Mouse (Mus musculus): ENCODE results near the gene Helz2. TPM values are rescaled to one million over a fixed set of nuclear protein-coding genes. Genes with fewer than 3 reads are reported as not detected.

Helz2 gene
- polyA plus RNA-seq, 1 experiment from 2014 or later: 0.68 TPM

DNA sequence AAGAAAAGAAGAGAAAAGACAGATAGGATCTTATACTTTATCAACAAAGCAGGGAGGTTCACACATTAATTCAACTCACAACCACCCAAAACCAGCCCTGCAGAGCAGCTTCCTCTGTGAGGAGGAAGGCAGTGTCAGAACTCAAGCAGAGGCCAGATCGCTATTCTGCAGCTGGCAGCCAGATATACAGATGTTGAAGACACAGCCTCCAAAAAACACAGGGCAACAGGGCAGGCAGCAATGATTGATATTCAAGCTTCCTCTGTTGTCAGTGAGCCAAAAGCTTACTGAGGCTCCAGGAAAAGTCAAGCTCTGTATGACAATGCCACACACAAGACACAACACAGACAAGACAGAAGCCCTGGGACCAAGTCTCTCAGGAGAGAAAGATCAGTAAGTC, 34.9 kb upstream of the Helz2 start:
- Histone ChIP-seq H3K9ac (ENCODE audit: low read length) (no peak overlapping the region), H3K27ac (ENCODE audit: low read depth, low read length) (no peak overlapping the region), H3K9me3 (ENCODE audit: control insufficient read depth, low read length) (no peaks in the 10 kb centered on the region), H3K4me3 (ENCODE audit: low read depth, low read length) (no peak overlapping the region), H3K4me1 (ENCODE audit: control insufficient read depth, insufficient read depth, low read length) (no peaks in the 10 kb centered on the region), H3K4me2 (ENCODE audit: low read depth) (no peak overlapping the region), H3K27me3 (ENCODE audit: control insufficient read depth, insufficient read depth, low read length) (no peaks in the 10 kb centered on the region), H3K36me3 (ENCODE audit: control insufficient read depth, insufficient read depth, low read length) (peaks cover 5% of the 10 kb centered on the region; the same call in 1 of the 2 replicates)
- DNase-seq (ENCODE audit: low spot score): no peak
- ATAC-seq (ENCODE audit: insufficient read depth, low FRiP score, low TSS enrichment): no peak
- 83% methylated on average over 1 of the region's 1 CpGs for WGBS

DNA sequence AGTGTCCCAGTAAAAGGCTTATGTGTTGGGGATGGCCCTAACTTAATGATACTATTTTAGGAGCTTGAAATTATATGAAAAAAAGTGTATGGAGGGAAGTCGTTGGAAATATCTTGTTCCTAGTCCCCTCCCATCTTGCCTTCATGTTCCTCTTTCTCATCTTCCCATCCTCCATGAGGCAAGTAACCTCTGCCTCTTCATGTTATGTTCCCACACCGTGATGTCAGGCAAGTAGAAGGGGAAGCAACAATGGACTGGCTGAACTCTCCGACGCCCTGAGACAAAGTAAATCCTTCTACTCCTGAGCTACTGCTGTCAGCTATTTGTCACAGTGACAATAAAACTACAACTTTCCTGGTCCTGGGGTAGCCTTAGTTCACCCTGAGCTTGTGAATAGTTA, 32.8 kb upstream of the Helz2 start:
- H3K27me3 ChIP-seq (ENCODE audit: control insufficient read depth, insufficient read depth, low read length): no peaks in the 10 kb centered on the region
- H3K9ac ChIP-seq (ENCODE audit: low read length): no peak overlapping the region
- DNase-seq (ENCODE audit: low spot score): no peak

DNA sequence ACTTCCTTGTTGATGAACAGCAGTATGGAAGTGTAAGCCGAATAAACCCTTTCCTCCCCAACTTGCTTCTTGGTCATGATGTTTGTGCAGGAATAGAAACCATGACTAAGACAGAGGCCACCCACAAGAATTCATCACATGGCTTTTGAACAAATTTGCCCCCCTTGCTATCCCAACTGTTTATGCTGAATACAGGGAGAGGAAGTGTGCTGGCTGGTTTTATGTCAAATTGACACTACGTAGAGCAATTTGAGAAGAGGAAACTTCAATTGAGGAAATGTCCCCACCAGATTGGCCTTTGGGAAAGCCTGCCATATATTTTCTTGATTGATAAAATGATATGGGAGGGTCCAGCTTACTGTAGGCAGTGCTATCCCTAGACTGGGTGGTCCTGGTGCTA, 32.0 kb upstream of the Helz2 start:
- peaks cover 5% of the 10 kb centered on the region for H3K36me3 ChIP-seq (ENCODE audit: control insufficient read depth, insufficient read depth, low read length)
- 95% methylated on average over 2 of the region's 2 CpGs for WGBS
- no peak overlapping the region for H3K27ac ChIP-seq (ENCODE audit: low read depth, low read length)

More for the DNA sequence above, 32.8 kb upstream of the Helz2 start:
- ATAC-seq (ENCODE audit: insufficient read depth, low FRiP score, low TSS enrichment): no peak
- H3K4me1 ChIP-seq (ENCODE audit: control insufficient read depth, insufficient read depth, low read length): no peaks in the 10 kb centered on the region
- no peak overlapping the region for H3K4me3 ChIP-seq (ENCODE audit: low read depth, low read length)
- no peak overlapping the region for H3K4me2 ChIP-seq (ENCODE audit: low read depth)
- WGBS: 81% methylated on average over 4 of the region's 4 CpGs
- peaks cover 5% of the 10 kb centered on the region for H3K36me3 ChIP-seq (ENCODE audit: control insufficient read depth, insufficient read depth, low read length)
- H3K27ac ChIP-seq (ENCODE audit: low read depth, low read length): no peak overlapping the region
- H3K9me3 ChIP-seq (ENCODE audit: control insufficient read depth, low read length): no peaks in the 10 kb centered on the region

DNA sequence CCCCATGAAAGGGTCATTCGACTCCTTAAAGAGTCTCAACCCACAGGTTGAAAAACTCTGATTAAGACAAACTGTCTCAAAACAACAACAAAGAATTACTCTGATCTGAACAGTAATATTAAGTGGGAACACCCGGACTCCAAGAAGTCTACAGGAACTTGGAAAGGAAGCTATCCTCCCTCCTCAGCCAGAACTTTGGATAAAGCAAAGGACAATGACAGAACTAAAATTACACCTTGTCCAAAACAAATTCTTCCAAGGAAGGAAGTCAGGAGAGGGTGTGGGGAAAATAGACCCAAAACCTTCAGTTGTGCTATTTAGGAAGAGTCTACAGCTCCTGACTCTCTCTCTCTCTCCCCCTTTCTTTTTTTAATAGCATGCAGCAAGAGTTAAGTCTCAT, 30.3 kb upstream of the Helz2 start:
- 89% methylated on average over 2 of the region's 2 CpGs for WGBS
- ATAC-seq (ENCODE audit: insufficient read depth, low FRiP score, low TSS enrichment): no peak
- H3K36me3 ChIP-seq (ENCODE audit: control insufficient read depth, insufficient read depth, low read length): peaks cover 6% of the 10 kb centered on the region
- DNase-seq (ENCODE audit: low spot score): no peak
- H3K4me3 ChIP-seq (ENCODE audit: low read depth, low read length): no peak overlapping the region
- no peaks in the 10 kb centered on the region for H3K9me3 ChIP-seq (ENCODE audit: control insufficient read depth, low read length)
- no peaks in the 10 kb centered on the region for H3K4me1 ChIP-seq (ENCODE audit: control insufficient read depth, insufficient read depth, low read length)
- H3K27ac ChIP-seq (ENCODE audit: low read depth, low read length): no peak overlapping the region
- no peak overlapping the region for H3K4me2 ChIP-seq (ENCODE audit: low read depth)
- H3K27me3 ChIP-seq (ENCODE audit: control insufficient read depth, insufficient read depth, low read length): no peaks in the 10 kb centered on the region
- H3K9ac ChIP-seq (ENCODE audit: low read length): no peak overlapping the region

More for the DNA sequence above, 32.0 kb upstream of the Helz2 start:
- no peaks in the 10 kb centered on the region for H3K9me3 ChIP-seq (ENCODE audit: control insufficient read depth, low read length)
- no peak overlapping the region for H3K4me2 ChIP-seq (ENCODE audit: low read depth)
- H3K27me3 ChIP-seq (ENCODE audit: control insufficient read depth, insufficient read depth, low read length): no peaks in the 10 kb centered on the region
- ATAC-seq (ENCODE audit: insufficient read depth, low FRiP score, low TSS enrichment): no peak
- no peaks in the 10 kb centered on the region for H3K4me1 ChIP-seq (ENCODE audit: control insufficient read depth, insufficient read depth, low read length)
- no peak overlapping the region for H3K9ac ChIP-seq (ENCODE audit: low read length)
- H3K4me3 ChIP-seq (ENCODE audit: low read depth, low read length): no peak overlapping the region
- no peak for DNase-seq (ENCODE audit: low spot score)

DNA sequence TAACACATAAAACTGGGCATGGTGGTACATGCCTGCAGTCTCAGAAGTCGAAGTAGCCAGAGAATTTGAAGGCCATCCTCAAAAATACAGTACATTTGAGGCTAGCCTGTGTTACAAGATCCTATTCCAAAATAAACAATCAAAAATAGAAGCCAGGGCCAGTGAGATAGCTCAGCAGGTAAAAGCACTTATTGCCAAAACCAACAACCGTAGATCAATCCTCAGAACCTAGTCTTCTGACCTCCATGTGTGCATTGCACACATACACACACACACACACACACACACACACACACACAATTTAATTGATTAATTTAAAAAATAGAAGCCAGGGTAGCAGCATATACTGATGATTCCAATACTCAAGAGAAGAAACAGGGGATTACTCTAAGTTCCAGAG, 25.0 kb upstream of the Helz2 start:
- ATAC-seq (ENCODE audit: insufficient read depth, low FRiP score, low TSS enrichment) (no peak), DNase-seq (ENCODE audit: low spot score) (no peak)
- H3K27me3 ChIP-seq (ENCODE audit: control insufficient read depth, insufficient read depth, low read length): no peaks in the 10 kb centered on the region
- 92% methylated on average over 2 of the region's 2 CpGs for WGBS
- H3K36me3 ChIP-seq (ENCODE audit: control insufficient read depth, insufficient read depth, low read length): peaks cover 8% of the 10 kb centered on the region
- H3K27ac ChIP-seq (ENCODE audit: low read depth, low read length): no peak overlapping the region
- no peaks in the 10 kb centered on the region for H3K4me1 ChIP-seq (ENCODE audit: control insufficient read depth, insufficient read depth, low read length)
- no peak overlapping the region for H3K9ac ChIP-seq (ENCODE audit: low read length)
- H3K9me3 ChIP-seq (ENCODE audit: control insufficient read depth, low read length): no peaks in the 10 kb centered on the region
- no peak overlapping the region for H3K4me2 ChIP-seq (ENCODE audit: low read depth)
- H3K4me3 ChIP-seq (ENCODE audit: low read depth, low read length): no peak overlapping the region

DNA sequence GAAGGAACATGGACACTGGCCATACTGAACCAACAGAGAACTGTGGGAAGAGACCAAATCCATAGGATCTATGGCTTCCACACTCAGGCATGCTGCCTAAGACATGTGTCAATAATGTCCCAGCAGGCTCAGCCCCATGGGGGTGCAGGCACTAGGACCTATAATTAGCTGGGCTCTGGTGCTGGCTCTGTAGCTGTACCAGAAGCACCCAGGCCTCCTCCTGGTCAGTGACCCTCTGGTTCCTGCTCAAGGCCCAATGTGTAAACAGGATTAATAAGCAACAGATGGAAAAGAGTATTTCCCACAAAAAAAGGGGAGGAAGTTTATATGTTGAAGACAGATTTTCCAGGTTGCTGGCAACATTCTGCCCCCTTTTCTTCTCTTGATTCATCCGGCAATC, 11.4 kb upstream of the Helz2 start:
- Histone ChIP-seq H3K27ac (ENCODE audit: low read depth, low read length) (no peak overlapping the region), H3K9me3 (ENCODE audit: control insufficient read depth, low read length) (no peaks in the 10 kb centered on the region), H3K4me3 (ENCODE audit: low read depth, low read length) (no peak overlapping the region), H3K9ac (ENCODE audit: low read length) (no peak overlapping the region), H3K27me3 (ENCODE audit: control insufficient read depth, insufficient read depth, low read length) (no peaks in the 10 kb centered on the region), H3K4me1 (ENCODE audit: control insufficient read depth, insufficient read depth, low read length) (no peaks in the 10 kb centered on the region), H3K36me3 (ENCODE audit: control insufficient read depth, insufficient read depth, low read length) (peaks cover 14% of the 10 kb centered on the region), H3K4me2 (ENCODE audit: low read depth) (no peak overlapping the region)
- DNase-seq (ENCODE audit: low spot score): no peak
- no peak for ATAC-seq (ENCODE audit: insufficient read depth, low FRiP score, low TSS enrichment)
- 88% methylated on average over 1 of the region's 1 CpGs for WGBS

DNA sequence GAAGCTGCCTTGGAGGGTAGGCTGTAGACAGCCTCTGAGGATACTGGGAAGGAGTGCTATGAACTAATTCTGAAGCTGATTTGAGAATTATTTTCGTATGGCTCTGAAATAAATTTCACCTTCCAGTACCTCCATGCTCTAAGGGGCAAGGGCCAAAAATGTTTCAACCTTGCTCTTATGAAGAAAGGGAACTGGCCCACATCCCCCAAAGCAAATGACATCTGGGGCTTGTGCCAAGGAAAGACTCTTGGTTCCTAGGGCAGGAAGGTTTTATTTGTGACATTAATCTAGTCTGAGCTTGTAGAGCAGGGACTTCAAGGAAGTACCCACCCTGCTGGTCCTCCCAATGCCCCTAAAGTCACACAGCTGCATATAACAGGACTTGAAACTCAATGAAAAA, 10.0 kb upstream of the Helz2 start:
- Histone ChIP-seq H3K36me3 (ENCODE audit: control insufficient read depth, insufficient read depth, low read length) (peaks cover 14% of the 10 kb centered on the region), H3K9ac (ENCODE audit: low read length) (no peak overlapping the region), H3K27ac (ENCODE audit: low read depth, low read length) (no peak overlapping the region), H3K9me3 (ENCODE audit: control insufficient read depth, low read length) (no peaks in the 10 kb centered on the region), H3K27me3 (ENCODE audit: control insufficient read depth, insufficient read depth, low read length) (no peaks in the 10 kb centered on the region), H3K4me3 (ENCODE audit: low read depth, low read length) (no peak overlapping the region), H3K4me1 (ENCODE audit: control insufficient read depth, insufficient read depth, low read length) (no peaks in the 10 kb centered on the region), H3K4me2 (ENCODE audit: low read depth) (no peak overlapping the region)
- ATAC-seq (ENCODE audit: insufficient read depth, low FRiP score, low TSS enrichment) (no peak), DNase-seq (ENCODE audit: low spot score) (no peak)
- WGBS: 69% methylated on average over 1 of the region's 1 CpGs

DNA sequence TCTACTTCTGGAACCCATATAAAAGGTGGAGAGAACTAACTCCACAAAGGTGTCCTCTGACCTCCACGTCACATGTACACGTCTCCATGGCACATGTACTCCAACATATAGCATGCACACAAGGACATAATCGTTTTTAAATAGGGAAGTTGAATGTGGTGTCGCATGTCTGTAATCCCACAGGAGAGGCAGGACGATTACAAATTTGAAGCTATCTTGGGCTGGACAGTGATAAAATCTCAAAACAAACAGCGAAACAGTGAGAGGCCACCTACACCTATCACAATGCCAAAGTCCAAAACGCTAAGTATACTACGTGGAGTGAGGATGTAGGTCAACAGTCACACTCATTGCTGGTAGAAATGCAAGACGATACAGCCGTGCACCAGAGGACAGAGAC, 7.4 kb upstream of the Helz2 start:
- 89% methylated on average over 10 of the region's 10 CpGs for WGBS

DNA sequence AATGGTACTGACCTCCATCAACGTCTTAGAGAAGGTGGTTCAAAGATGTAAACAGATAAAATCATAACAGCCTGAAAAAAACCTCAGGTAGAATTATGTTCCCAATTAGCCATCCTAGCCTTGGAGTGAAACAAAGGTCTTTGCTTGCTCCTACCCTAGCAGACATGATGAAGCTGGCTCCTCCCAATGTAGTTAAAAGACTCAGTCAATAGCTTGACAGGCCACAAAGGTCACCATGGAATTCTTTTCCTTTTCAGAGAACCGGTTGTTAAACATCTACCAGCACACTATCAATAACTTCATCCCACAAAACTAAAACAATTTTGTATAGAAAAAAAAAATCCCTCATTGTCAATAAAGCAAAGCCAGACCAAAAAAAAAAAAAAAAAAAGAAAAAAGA, 3.2 kb upstream of the Helz2 start:
- DNase-seq (ENCODE audit: low spot score) (no peak), ATAC-seq (ENCODE audit: insufficient read depth, low FRiP score, low TSS enrichment) (no peak)
- Histone ChIP-seq H3K9ac (ENCODE audit: low read length) (no peak overlapping the region), H3K9me3 (ENCODE audit: control insufficient read depth, low read length) (no peaks in the 10 kb centered on the region), H3K27ac (ENCODE audit: low read depth, low read length) (no peak overlapping the region), H3K36me3 (ENCODE audit: control insufficient read depth, insufficient read depth, low read length) (no peaks in the 10 kb centered on the region), H3K4me1 (ENCODE audit: control insufficient read depth, insufficient read depth, low read length) (peaks cover 4% of the 10 kb centered on the region; the same call in 1 of the 2 replicates), H3K27me3 (ENCODE audit: control insufficient read depth, insufficient read depth, low read length) (no peaks in the 10 kb centered on the region), H3K4me3 (ENCODE audit: low read depth, low read length) (no peak overlapping the region), H3K4me2 (ENCODE audit: low read depth) (no peak overlapping the region)
- WGBS: 31% methylated on average over 2 of the region's 2 CpGs

More for the DNA sequence above, 7.4 kb upstream of the Helz2 start:
- Histone ChIP-seq H3K4me1 (ENCODE audit: control insufficient read depth, insufficient read depth, low read length) (no peaks in the 10 kb centered on the region), H3K4me2 (ENCODE audit: low read depth) (no peak overlapping the region), H3K9me3 (ENCODE audit: control insufficient read depth, low read length) (no peaks in the 10 kb centered on the region), H3K27ac (ENCODE audit: low read depth, low read length) (no peak overlapping the region), H3K9ac (ENCODE audit: low read length) (no peak overlapping the region), H3K4me3 (ENCODE audit: low read depth, low read length) (no peak overlapping the region), H3K27me3 (ENCODE audit: control insufficient read depth, insufficient read depth, low read length) (no peaks in the 10 kb centered on the region), H3K36me3 (ENCODE audit: control insufficient read depth, insufficient read depth, low read length) (peaks cover 10% of the 10 kb centered on the region)
- ATAC-seq (ENCODE audit: insufficient read depth, low FRiP score, low TSS enrichment) (no peak), DNase-seq (ENCODE audit: low spot score) (no peak)

All from neural tube, embryonic 11.5 days (tissue).